14 mouse cellular contexts compared by ENCODE assay signal in genomic region chr14:116473378-116474179, GRCm38 (mm10).
"Had no signal": no experiment of that assay in that cellular context is flagged by ENCODE, and none has a peak within 500 bp of the region (broad histone marks: within the 10 kb centered on the region; RNA-seq: fewer than 3 reads in every experiment).

No protein-coding gene starts in this region.

- H3K4me3 ChIP-seq: left cerebral cortex, adult 2 months had no signal

- H3K27ac ChIP-seq: left cerebral cortex, adult 2 months; liver, embryonic 14.5 days; stomach, postnatal 0 days had no signal

- H3K9ac ChIP-seq: liver, embryonic 14.5 days had no signal

- ATAC-seq: inflammation-experienced regulatory T-cells, adult 6 months; intestine, postnatal 0 days; lung, postnatal 0 days; midbrain, embryonic 16.5 days had no signal

- DNase-seq: kidney, adult 9 months; lung, adult 18-20 months; lung, postnatal 4 days; right cerebral cortex, adult 18-20 months; right cerebral cortex, postnatal 25 days; thymus, postnatal 4 days had no signal

- H3K4me2 ChIP-seq: midbrain, embryonic 11.5 days had no signal
